Mouse (Mus musculus): ENCODE results near the gene Smg9. TPM values are rescaled to one million over a fixed set of nuclear protein-coding genes. Genes with fewer than 3 reads are reported as not detected.

Smg9 gene
- polyA plus RNA-seq, 1 experiment from 2014 or later, result 27.7 TPM

DNA sequence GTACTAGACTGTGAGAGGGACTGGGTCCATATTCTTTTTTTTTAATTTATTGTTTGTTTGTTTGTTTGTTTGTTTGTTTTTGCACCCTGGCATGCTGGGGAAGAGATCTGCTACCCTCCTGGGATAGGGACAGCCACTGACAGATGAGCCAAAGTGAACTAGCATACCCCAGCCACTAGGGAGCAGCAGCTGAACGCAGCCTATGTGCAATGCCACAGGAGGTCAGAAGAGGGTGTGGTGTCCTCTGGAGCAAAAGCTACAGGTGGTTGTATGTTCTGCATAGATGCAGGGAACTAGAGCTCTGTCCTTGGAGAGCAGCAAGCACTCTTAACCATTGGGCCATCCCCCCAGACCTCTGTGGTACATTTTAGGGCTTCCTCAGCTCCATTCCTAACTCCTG lies 42.4 kb downstream of the Smg9 start:
- no peak for DNase-seq (ENCODE audit: low spot score)
- Histone ChIP-seq H3K36me3 (no peaks in the 10 kb centered on the region), H3K27ac (no peak overlapping the region), H3K27me3 (ENCODE audit: insufficient read depth, poor library complexity, severe bottlenecking) (no peaks in the 10 kb centered on the region), H3K4me3 (no peak overlapping the region), H3K9me3 (no peaks in the 10 kb centered on the region), H3K4me1 (peaks cover 8% of the 10 kb centered on the region)
- 10% methylated on average over 1 of the region's 1 CpGs for WGBS

DNA sequence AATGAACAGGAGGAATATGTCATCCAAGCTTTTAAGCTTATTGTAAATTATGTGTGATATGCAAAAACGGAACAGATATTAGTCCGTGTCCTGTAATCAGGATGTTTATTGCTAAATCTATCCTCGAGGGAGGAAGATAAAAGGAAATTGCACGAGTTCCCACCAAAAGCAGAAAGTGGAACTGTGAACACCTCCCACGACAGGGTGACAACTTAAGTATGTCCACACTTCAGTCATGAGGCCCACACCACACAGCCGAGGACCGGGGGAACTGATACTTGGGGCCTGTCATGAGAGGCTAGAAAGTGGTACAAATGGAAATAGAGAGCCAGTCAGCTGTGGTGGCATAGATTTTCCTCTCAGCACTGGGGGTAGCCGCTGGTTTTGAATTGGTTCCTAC lies 42.9 kb downstream of the Smg9 start:
- no peak for DNase-seq (ENCODE audit: low spot score)
- Histone ChIP-seq H3K9me3 (no peaks in the 10 kb centered on the region), H3K4me1 (peaks cover 8% of the 10 kb centered on the region), H3K27me3 (ENCODE audit: insufficient read depth, poor library complexity, severe bottlenecking) (no peaks in the 10 kb centered on the region), H3K27ac (no peak overlapping the region), H3K36me3 (no peaks in the 10 kb centered on the region), H3K4me3 (no peak overlapping the region)
- WGBS, result 66% methylated on average over 8 of the region's 8 CpGs

GRCm38 (mm10) chr7:24445266-24445926 lies 46.0 kb downstream of the Smg9 start:
- Histone ChIP-seq H3K36me3 (no peaks in the 10 kb centered on the region), H3K9me3 (no peaks in the 10 kb centered on the region), H3K27ac (no peak overlapping the region), H3K4me1 (0 out of 2 replicates have a peak, but pooled peaks cover under 1% of the 10 kb centered on the region), H3K4me3 (no peak overlapping the region), H3K27me3 (ENCODE audit: insufficient read depth, poor library complexity, severe bottlenecking) (no peaks in the 10 kb centered on the region)
- no peak for DNase-seq (ENCODE audit: low spot score)
- WGBS, result 89% methylated on average over 9 of the region's 9 CpGs

- Histone ChIP-seq H3K27ac (no peak overlapping the region), H3K9me3 (no peaks in the 10 kb centered on the region), H3K27me3 (ENCODE audit: insufficient read depth, poor library complexity, severe bottlenecking) (no peaks in the 10 kb centered on the region), H3K36me3 (no peaks in the 10 kb centered on the region), H3K4me1 (0 out of 2 replicates have a peak, but pooled peaks cover 3% of the 10 kb centered on the region), H3K4me3 (no peak overlapping the region)
- WGBS, result 72% methylated on average over 7 of the region's 7 CpGs
- no peak for DNase-seq (ENCODE audit: low spot score)
These were observed 47.4 kb downstream of the Smg9 start for GRCm38 (mm10) chr7:24446697-24447340.

GRCm38 (mm10) chr7:24448782-24449517 lies 49.5 kb downstream of the Smg9 start:
- peaks cover 6% of the 10 kb centered on the region; the same call in 1 of the 2 replicates for H3K27me3 ChIP-seq (ENCODE audit: insufficient read depth, poor library complexity, severe bottlenecking)
- DNase-seq (ENCODE audit: low spot score), result no peak
- H3K9me3 ChIP-seq, result no peaks in the 10 kb centered on the region
- H3K4me1 ChIP-seq, result 0 out of 2 replicates have a peak, but pooled peaks cover 3% of the 10 kb centered on the region
- no peaks in the 10 kb centered on the region for H3K36me3 ChIP-seq
- no peak overlapping the region for H3K4me3 ChIP-seq
- 46% methylated on average over 14 of the region's 14 CpGs for WGBS
- H3K27ac ChIP-seq, result no peak overlapping the region

DNA sequence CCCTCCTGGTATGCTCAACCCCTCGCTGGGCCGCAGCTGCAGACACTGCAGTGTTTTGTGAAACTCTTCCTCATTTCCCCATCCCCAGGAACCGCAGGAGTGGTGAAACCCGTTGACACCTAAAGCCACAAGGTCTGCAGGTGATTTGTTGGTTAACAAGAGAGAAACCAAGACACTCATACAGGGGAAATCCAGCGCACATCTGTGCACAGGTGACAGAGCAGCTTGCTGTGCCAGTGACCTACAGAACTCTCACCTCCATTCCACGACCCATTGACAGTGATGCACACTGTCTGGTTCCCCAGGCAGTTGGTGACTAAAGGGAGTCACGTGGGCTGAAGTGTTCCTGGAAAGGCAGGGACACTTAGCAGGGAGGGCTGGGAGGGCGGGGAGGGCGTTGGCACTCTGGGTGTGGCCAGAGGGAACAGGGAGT lies 51.2 kb downstream of the Smg9 start:
- no peak for DNase-seq (ENCODE audit: low spot score)
- WGBS, result 48% methylated on average over 9 of the region's 9 CpGs
- Histone ChIP-seq H3K36me3 (no peaks in the 10 kb centered on the region), H3K4me1 (0 out of 2 replicates have a peak, but pooled peaks cover 3% of the 10 kb centered on the region), H3K4me3 (no peak overlapping the region), H3K9me3 (no peaks in the 10 kb centered on the region), H3K27me3 (ENCODE audit: insufficient read depth, poor library complexity, severe bottlenecking) (peaks cover 6% of the 10 kb centered on the region; the same call in 1 of the 2 replicates), H3K27ac (no peak overlapping the region)

DNA sequence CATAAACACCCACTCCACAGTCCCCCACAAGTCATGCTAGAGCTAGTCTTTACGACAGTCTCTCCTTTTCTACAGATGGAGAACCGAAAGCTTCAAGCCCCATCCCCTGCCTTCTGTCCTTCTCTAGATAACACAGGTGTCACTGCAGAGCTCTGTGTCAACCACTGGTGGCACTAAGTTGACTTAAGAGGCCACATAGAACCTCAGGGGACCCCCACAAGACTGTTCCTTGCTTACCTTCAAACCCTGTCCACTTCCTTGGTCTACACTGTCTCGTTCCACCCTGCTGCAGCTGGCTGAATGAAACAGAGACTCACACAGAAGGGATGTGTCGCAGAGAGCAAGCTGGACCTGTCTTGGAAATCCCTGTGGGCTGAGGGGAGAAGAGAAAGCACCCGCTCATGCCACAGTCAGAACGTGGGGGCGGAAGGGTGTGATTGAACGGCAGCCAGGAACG lies 52.5 kb downstream of the Smg9 start, which contains the start of gene Irgc1:
Gene Irgc1, minus strand, starts transcription at position 443 of the 457 bp plus-strand sequence.
- WGBS, result 73% methylated on average over 9 of the region's 9 CpGs
- Histone ChIP-seq H3K27me3 (ENCODE audit: insufficient read depth, poor library complexity, severe bottlenecking) (peaks cover 6% of the 10 kb centered on the region; the same call in 1 of the 2 replicates), H3K4me1 (0 out of 2 replicates have a peak, but pooled peaks cover 3% of the 10 kb centered on the region), H3K9me3 (no peaks in the 10 kb centered on the region), H3K27ac (no peak within 1 kb of the TSS), H3K36me3 (no peaks in the 10 kb centered on the region), H3K4me3 (no peak within 1 kb of the TSS)
- DNase-seq (ENCODE audit: low spot score), result no peak

GRCm38 (mm10) chr7:24454199-24454598 lies 54.8 kb downstream of the Smg9 start:
- no peak for DNase-seq (ENCODE audit: low spot score)
- WGBS, result 56% methylated on average over 2 of the region's 2 CpGs
- H3K4me3 ChIP-seq, result no peak overlapping the region
- H3K27me3 ChIP-seq (ENCODE audit: insufficient read depth, poor library complexity, severe bottlenecking), result peaks cover 7% of the 10 kb centered on the region; the same call in 1 of the 2 replicates
- H3K36me3 ChIP-seq, result no peaks in the 10 kb centered on the region
- H3K4me1 ChIP-seq, result 0 out of 2 replicates have a peak, but pooled peaks cover 5% of the 10 kb centered on the region
- no peak overlapping the region for H3K27ac ChIP-seq
- no peaks in the 10 kb centered on the region for H3K9me3 ChIP-seq

GRCm38 (mm10) chr7:24455726-24456125 lies 56.3 kb downstream of the Smg9 start:
- WGBS, result 65% methylated on average over 5 of the region's 5 CpGs
- Histone ChIP-seq H3K4me3 (no peak overlapping the region), H3K4me1 (peaks cover 8% of the 10 kb centered on the region; the same call in 1 of the 2 replicates), H3K27me3 (ENCODE audit: insufficient read depth, poor library complexity, severe bottlenecking) (peaks cover 16% of the 10 kb centered on the region; the same call in 1 of the 2 replicates), H3K36me3 (no peaks in the 10 kb centered on the region), H3K27ac (no peak overlapping the region), H3K9me3 (no peaks in the 10 kb centered on the region)
- no peak for DNase-seq (ENCODE audit: low spot score)

GRCm38 (mm10) chr7:24457726-24458370 lies 58.4 kb downstream of the Smg9 start:
- WGBS, result 74% methylated on average over 10 of the region's 10 CpGs
- peaks cover 26% of the 10 kb centered on the region; the same call in 1 of the 2 replicates for H3K27me3 ChIP-seq (ENCODE audit: insufficient read depth, poor library complexity, severe bottlenecking)
- H3K4me1 ChIP-seq, result peaks cover 16% of the 10 kb centered on the region
- no peaks in the 10 kb centered on the region for H3K9me3 ChIP-seq
- no peak for DNase-seq (ENCODE audit: low spot score)
- no peak overlapping the region for H3K4me3 ChIP-seq
- H3K27ac ChIP-seq, result no peak overlapping the region
- H3K36me3 ChIP-seq, result no peaks in the 10 kb centered on the region

- WGBS, result 70% methylated on average over 5 of the region's 5 CpGs
- H3K9me3 ChIP-seq, result no peaks in the 10 kb centered on the region
- H3K4me1 ChIP-seq, result peaks cover 21% of the 10 kb centered on the region
These were observed 60.0 kb downstream of the Smg9 start for GRCm38 (mm10) chr7:24459440-24459839.

DNA sequence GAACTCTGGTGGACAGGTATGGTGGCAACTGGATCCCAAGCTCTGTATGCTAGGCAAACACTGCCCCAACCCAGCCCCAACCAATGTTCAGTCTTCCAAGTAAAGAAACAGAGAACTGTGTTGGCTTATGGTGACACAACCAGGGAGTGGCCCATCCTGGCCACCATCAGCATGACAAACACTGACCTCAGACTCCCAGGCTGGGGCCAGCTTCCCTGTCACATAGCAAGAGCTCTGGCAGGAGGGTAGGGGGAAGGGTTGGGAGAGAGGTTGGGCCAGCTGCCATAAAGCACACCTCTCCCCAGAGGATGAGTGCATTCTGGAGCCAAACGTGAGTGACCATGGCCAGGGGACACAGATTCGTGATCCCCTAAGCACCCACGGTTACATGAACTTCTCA lies 60.4 kb downstream of the Smg9 start:
- WGBS, result 73% methylated on average over 3 of the region's 3 CpGs
- peaks cover 31% of the 10 kb centered on the region; the same call in 1 of the 2 replicates for H3K27me3 ChIP-seq (ENCODE audit: insufficient read depth, poor library complexity, severe bottlenecking)
- no peak for DNase-seq (ENCODE audit: low spot score)
- H3K4me3 ChIP-seq, result no peak overlapping the region
- H3K27ac ChIP-seq, result no peak overlapping the region
- H3K4me1 ChIP-seq, result peaks cover 21% of the 10 kb centered on the region
- H3K9me3 ChIP-seq, result no peaks in the 10 kb centered on the region
- no peaks in the 10 kb centered on the region for H3K36me3 ChIP-seq

More at GRCm38 (mm10) chr7:24459440-24459839, 60.0 kb downstream of the Smg9 start:
- Histone ChIP-seq H3K36me3 (no peaks in the 10 kb centered on the region), H3K4me3 (no peak overlapping the region), H3K27me3 (ENCODE audit: insufficient read depth, poor library complexity, severe bottlenecking) (peaks cover 31% of the 10 kb centered on the region; the same call in 1 of the 2 replicates), H3K27ac (no peak overlapping the region)
- DNase-seq (ENCODE audit: low spot score), result no peak

All from heart, embryonic 10.5 days (tissue).